ENCODE assay signal across 10 mouse cellular contexts in genomic region chr13:35469361-35470198, GRCm38 (mm10).
A peak's percentile ranks its signal among the peaks of the same experiment; 100 is the strongest.
DNase-seq lines count a peak whose midpoint lies in the region; ATAC-seq lines count a peak whose summit lies in the region.
"Had no signal": no experiment of that assay in that cellular context is flagged by ENCODE, and none has a peak within 500 bp of the region (broad histone marks: within the 10 kb centered on the region; RNA-seq: fewer than 3 reads in every experiment).

No protein-coding gene starts in this region.

- DNase-seq in heart, postnatal 10 days: peak; percentile 43 to 53
- DNase-seq in heart, embryonic 10.5 days (ENCODE audit: low spot score): no peak
- peak; percentile 68 for DNase-seq in brain, embryonic 18.5 days (ENCODE audit: low read depth, low spot score)
- peak; percentile 16 to 31 for DNase-seq in frontal cortex, postnatal 10 days (ENCODE audit: low spot score in 2 of 2)
- peak; percentile 54 to 59 for DNase-seq in layer of hippocampus, postnatal 36 days
- DNase-seq in spleen, postnatal 14 days (ENCODE audit: low spot score in 2 of 2): no peak
- DNase-seq in testis, postnatal 14 days (ENCODE audit: low spot score): no peak

- H3K9me3 ChIP-seq in heart, embryonic 10.5 days: no peaks in the 10 kb centered on the region
- no peaks in the 10 kb centered on the region for H3K9me3 ChIP-seq in neural tube, embryonic 15.5 days (replicated peaks)
- H3K9me3 ChIP-seq: embryonic facial prominence, embryonic 13.5 days had no signal

- no peak overlapping the region for H3K4me3 ChIP-seq in heart, embryonic 10.5 days
- H3K4me3 ChIP-seq in neural tube, embryonic 15.5 days (replicated peaks): no peak overlapping the region
- H3K4me3 ChIP-seq: embryonic facial prominence, embryonic 13.5 days had no signal

- no peak overlapping the region for H3K9ac ChIP-seq in neural tube, embryonic 15.5 days (replicated peaks)
- H3K9ac ChIP-seq: embryonic facial prominence, embryonic 13.5 days had no signal

- peak; percentile 61 for ATAC-seq in neural tube, embryonic 15.5 days (ENCODE audit: low FRiP score)

- H3K36me3 ChIP-seq in heart, embryonic 10.5 days: no peaks in the 10 kb centered on the region
- H3K36me3 ChIP-seq in neural tube, embryonic 15.5 days: no peaks in the 10 kb centered on the region
- H3K36me3 ChIP-seq: embryonic facial prominence, embryonic 13.5 days had no signal

- no peak overlapping the region; the same call in 1 of the 2 replicates for H3K4me2 ChIP-seq in neural tube, embryonic 15.5 days
- H3K4me2 ChIP-seq: embryonic facial prominence, embryonic 13.5 days had no signal

- intact Hi-C loops in heart, postnatal 10 days (cut with DNase I): no loop called here

- 71% methylated on average over 11 of the region's 11 CpGs for WGBS in heart, embryonic 10.5 days
- WGBS in neural tube, embryonic 15.5 days: 64% methylated on average over 11 of the region's 11 CpGs

- no peak overlapping the region for H3K27ac ChIP-seq in heart, embryonic 10.5 days
- H3K27ac ChIP-seq in neural tube, embryonic 15.5 days (replicated peaks): no peak overlapping the region
- H3K27ac ChIP-seq: embryonic facial prominence, embryonic 13.5 days; macrophage had no signal

- no peaks in the 10 kb centered on the region for H3K27me3 ChIP-seq in heart, embryonic 10.5 days (ENCODE audit: insufficient read depth, poor library complexity, severe bottlenecking)
- no peaks in the 10 kb centered on the region for H3K27me3 ChIP-seq in neural tube, embryonic 15.5 days (replicated peaks)
- H3K27me3 ChIP-seq: embryonic facial prominence, embryonic 13.5 days had no signal

- H3K4me1 ChIP-seq in heart, embryonic 10.5 days: no peaks in the 10 kb centered on the region
- H3K4me1 ChIP-seq in neural tube, embryonic 15.5 days: 0 out of 2 replicates have a peak, but pooled peaks cover 5% of the 10 kb centered on the region
- H3K4me1 ChIP-seq: embryonic facial prominence, embryonic 13.5 days had no signal

Comparison
In these comparisons a context has a peak if more than half of its experiments do, and no peak if none do; other contexts are left out.
1. DNase-seq: peak in heart, postnatal 10 days (2 of 2), brain, embryonic 18.5 days (single experiment), frontal cortex, postnatal 10 days (2 of 2) and layer of hippocampus, postnatal 36 days (2 of 2); none in heart, embryonic 10.5 days (single experiment), spleen, postnatal 14 days (0 of 2) and testis, postnatal 14 days (single experiment).